Mouse (Mus musculus) intestine, embryonic 14.5 days (tissue): ENCODE measurements around the gene Spaca6. TPM values are rescaled to one million over a fixed set of nuclear protein-coding genes. Genes with fewer than 3 reads are reported as not detected.

Source experiments
- microRNA counts: library from miRNA; unstranded; fragments of <30 nt; microRNA quantifications from one replicate; lab custom pipeline; 2016
- microRNA-seq: library from miRNA; unstranded; fragments of <30 nt; microRNA quantifications from one replicate; pipeline ENCODE4, GENCODE M21; 2016
- polyA plus RNA-seq: library from polyadenylated mRNA; unstranded; fragments of >200 nt; fragmentation: Nextera tagmentation; extraction: Ambion mirVana; gene quantifications from 2 replicates; pipeline ENCODE4 v1.2.1, GENCODE M21; 2014

Spaca6 gene
- polyA plus RNA-seq, 1 experiment from 2014 or later: 30.3 TPM

MicroRNAs within 50 kb of the gene (microRNA counts, 519-probe panel; counts per million panel counts)
- microRNA mmu-let-7e (lab: Ali Mortazavi, UCI): 5,779 counts per million, percentile 95 among the panel's probes with 10 or more counts
- 3,807 counts per million, percentile 55 among the panel's probes with 10 or more counts for microRNA mmu-miR-125a-3p (lab: Ali Mortazavi, UCI)
- 6,192 counts per million, percentile 98 among the panel's probes with 10 or more counts for microRNA mmu-miR-125a-5p (lab: Ali Mortazavi, UCI)
- microRNA mmu-miR-99b (lab: Ali Mortazavi, UCI): 5,288 counts per million, percentile 91 among the panel's probes with 10 or more counts

Small RNA genes lying within 50 kb of the gene (microRNA-seq; reads per million reads assigned to microRNA genes)
- gene Gm25927 (not detected), gene Mir125a (5,039 reads per million, percentile 91 among the genes with 10 or more reads in this experiment), gene Mir99b (21,682 reads per million, percentile 98 among the genes with 10 or more reads in this experiment), gene Mirlet7e (not detected)

Other genes starting within 250 kb of the Spaca6 start
- 11.3 and 11.4 TPM in 2 replicates for gene Lnpep, start 202.1 kb upstream of the Spaca6 start, polyA plus RNA-seq
- not detected in 2 replicates for gene Vmn2r90, start 123.4 kb upstream of the Spaca6 start, polyA plus RNA-seq
- 1.8 TPM in 2 replicates for gene Has1, start 28.0 kb downstream of the Spaca6 start, polyA plus RNA-seq
- 0.13 TPM in 1 of 2 replicates, not detected in the other for gene Fpr1, start 56.8 kb downstream of the Spaca6 start, polyA plus RNA-seq
- gene Fpr2, start 60.7 kb downstream of the Spaca6 start, polyA plus RNA-seq: 0.38 TPM in 1 of 2 replicates, not detected in the other
- gene Fpr3, start 60.7 kb downstream of the Spaca6 start, polyA plus RNA-seq: not detected in 2 replicates
- gene Fpr-rs4, start 194.6 kb downstream of the Spaca6 start, polyA plus RNA-seq: not detected in 2 replicates
- gene Vmn2r124, start 222.3 kb downstream of the Spaca6 start, polyA plus RNA-seq: not detected in 2 replicates